Mouse (Mus musculus) midbrain, embryonic 12.5 days (tissue): Measurements from ENCODE around the gene Zdhhc1. TPM values are rescaled to one million over a fixed set of nuclear protein-coding genes. Genes with fewer than 3 reads are reported as not detected.

Experiments
- ATAC-seq: fragments of 200-750 bp; cut with Nextera tagmentation; 2 replicates; pipeline ENCODE4 v1.8.0; 2017; ENCODE audit warnings: low read depth, moderate TSS enrichment, moderate library complexity; ENCODE audit not compliant: low FRiP score
- H3K27ac ChIP-seq: fragments of 300-500 bp; sonication (generic); replicated peaks from 2 replicates; pipeline ENCODE4 v1.5.1; 2016; ENCODE audit warnings: mild to moderate bottlenecking
- H3K27me3 ChIP-seq: fragments of 300-500 bp; sonication (generic); 2 replicates; pipeline ENCODE4 v1.6.1; 2016; ENCODE audit warnings: mild to moderate bottlenecking
- H3K36me3 ChIP-seq: fragments of 300-500 bp; sonication (generic); 2 replicates; pipeline ENCODE4 v1.6.1; 2016
- H3K4me1 ChIP-seq: fragments of 300-500 bp; sonication (generic); 2 replicates; pipeline ENCODE4 v1.6.1; 2016
- H3K4me2 ChIP-seq: fragments of 300-500 bp; sonication (generic); replicated peaks from 2 replicates; pipeline ENCODE4 v1.6.1; 2016; ENCODE audit warnings: mild to moderate bottlenecking, moderate library complexity
- H3K4me3 ChIP-seq: fragments of 300-500 bp; sonication (generic); 2 replicates; pipeline ENCODE4 v1.5.1; 2016; ENCODE audit warnings: mild to moderate bottlenecking
- H3K9ac ChIP-seq: fragments of 300-500 bp; sonication (generic); replicated peaks from 2 replicates; pipeline ENCODE4 v1.6.1; 2016; ENCODE audit warnings: mild to moderate bottlenecking, moderate library complexity
- H3K9me3 ChIP-seq: fragments of 300-500 bp; sonication (generic); 2 replicates; pipeline ENCODE4 v1.6.1; 2016; ENCODE audit warnings: mild to moderate bottlenecking
- WGBS: fragments of 180-500 bp; shearing (Covaris S2); methylation state at CpG from one replicate; pipeline ENCODE4 v1.1.7; 2016; 5-methylcytosine and 5-hydroxymethylcytosine counted together
- polyA plus RNA-seq: library from polyadenylated mRNA; unstranded; fragments of >200 nt; fragmentation: Nextera tagmentation; extraction: Ambion mirVana; gene quantifications from 2 replicates; pipeline ENCODE4 v1.2.1, GENCODE M21; 2016

Zdhhc1 gene
- polyA plus RNA-seq, 1 experiment from 2014 or later, result 30.9 TPM

- Histone ChIP-seq H3K4me1 (peaks cover 50% of the 10 kb centered on the region), H3K27me3 (peaks cover 9% of the 10 kb centered on the region), H3K36me3 (peaks cover 18% of the 10 kb centered on the region), H3K4me3 (no peak overlapping the region), H3K9me3 (no peaks in the 10 kb centered on the region), H3K27ac (peak overlapping the region; percentile 80; the same call in 1 of the 2 replicates), H3K4me2 (no peak overlapping the region), H3K9ac (no peak overlapping the region)
- WGBS, result 93% methylated on average over 27 of the region's 27 CpGs
- ATAC-seq, result no peak
These were observed 28.5 kb downstream of the Zdhhc1 start for GRCm38 (mm10) chr8:105468002-105468720.

GRCm38 (mm10) chr8:105467396-105467985 is 29.2 kb downstream of the Zdhhc1 start:
- H3K9me3 ChIP-seq, result no peaks in the 10 kb centered on the region
- no peak for ATAC-seq
- peaks cover 18% of the 10 kb centered on the region for H3K36me3 ChIP-seq
- no peak overlapping the region for H3K4me2 ChIP-seq
- H3K27ac ChIP-seq, result no peak overlapping the region
- H3K9ac ChIP-seq, result no peak overlapping the region
- WGBS, result 96% methylated on average over 10 of the region's 10 CpGs
- H3K27me3 ChIP-seq, result peaks cover 2% of the 10 kb centered on the region
- peaks cover 47% of the 10 kb centered on the region for H3K4me1 ChIP-seq
- no peak overlapping the region for H3K4me3 ChIP-seq

GRCm38 (mm10) chr8:105466700-105467291 is 29.9 kb downstream of the Zdhhc1 start:
- 85% methylated on average over 7 of the region's 7 CpGs for WGBS
- Histone ChIP-seq H3K4me3 (no peak overlapping the region), H3K4me1 (peaks cover 44% of the 10 kb centered on the region), H3K9me3 (no peaks in the 10 kb centered on the region), H3K4me2 (no peak overlapping the region), H3K9ac (no peak overlapping the region), H3K27ac (no peak overlapping the region), H3K27me3 (no peaks in the 10 kb centered on the region), H3K36me3 (peaks cover 18% of the 10 kb centered on the region)
- ATAC-seq, result no peak

GRCm38 (mm10) chr8:105466246-105466645 is 30.5 kb downstream of the Zdhhc1 start:
- Histone ChIP-seq H3K4me1 (peaks cover 38% of the 10 kb centered on the region), H3K4me2 (no peak overlapping the region), H3K27ac (no peak overlapping the region), H3K36me3 (peaks cover 18% of the 10 kb centered on the region), H3K9ac (no peak overlapping the region), H3K9me3 (no peaks in the 10 kb centered on the region), H3K27me3 (no peaks in the 10 kb centered on the region), H3K4me3 (no peak overlapping the region)
- ATAC-seq, result no peak
- 82% methylated on average over 6 of the region's 6 CpGs for WGBS

GRCm38 (mm10) chr8:105464595-105464994 is 32.1 kb downstream of the Zdhhc1 start:
- peaks cover 22% of the 10 kb centered on the region for H3K4me1 ChIP-seq
- H3K36me3 ChIP-seq, result peaks cover 18% of the 10 kb centered on the region
- WGBS, result 84% methylated on average over 7 of the region's 7 CpGs
- no peak for ATAC-seq
- no peaks in the 10 kb centered on the region for H3K27me3 ChIP-seq
- no peak overlapping the region for H3K4me2 ChIP-seq
- no peak overlapping the region for H3K4me3 ChIP-seq
- H3K9ac ChIP-seq, result no peak overlapping the region
- 0 out of 2 replicates have a peak overlapping the region, but pooled peaks have one; percentile 16 for H3K27ac ChIP-seq
- no peaks in the 10 kb centered on the region for H3K9me3 ChIP-seq

GRCm38 (mm10) chr8:105461085-105461803 is 35.5 kb downstream of the Zdhhc1 start:
- Histone ChIP-seq H3K36me3 (peaks cover under 1% of the 10 kb centered on the region; the same call in 1 of the 2 replicates), H3K4me3 (no peak overlapping the region), H3K9ac (no peak overlapping the region), H3K27ac (no peak overlapping the region), H3K4me1 (peaks cover 15% of the 10 kb centered on the region), H3K9me3 (no peaks in the 10 kb centered on the region), H3K4me2 (no peak overlapping the region), H3K27me3 (no peaks in the 10 kb centered on the region)
- ATAC-seq, result no peak
- WGBS, result 75% methylated on average over 13 of the region's 13 CpGs

GRCm38 (mm10) chr8:105455218-105455617 is 41.5 kb downstream of the Zdhhc1 start:
- WGBS, result 68% methylated on average over 10 of the region's 10 CpGs
- Histone ChIP-seq H3K27ac (no peak overlapping the region), H3K4me2 (no peak overlapping the region), H3K9ac (no peak overlapping the region), H3K27me3 (no peaks in the 10 kb centered on the region), H3K4me1 (peaks cover 14% of the 10 kb centered on the region; the same call in 1 of the 2 replicates), H3K4me3 (no peak overlapping the region), H3K9me3 (no peaks in the 10 kb centered on the region), H3K36me3 (no peaks in the 10 kb centered on the region)
- ATAC-seq, result no peak

- H3K27ac ChIP-seq, result no peak overlapping the region
- H3K4me3 ChIP-seq, result no peak overlapping the region
- H3K36me3 ChIP-seq, result no peaks in the 10 kb centered on the region
- H3K27me3 ChIP-seq, result no peaks in the 10 kb centered on the region
- no peak overlapping the region for H3K9ac ChIP-seq
- H3K4me2 ChIP-seq, result no peak overlapping the region
- peaks cover 14% of the 10 kb centered on the region; the same call in 1 of the 2 replicates for H3K4me1 ChIP-seq
- no peaks in the 10 kb centered on the region for H3K9me3 ChIP-seq
- WGBS, result 80% methylated on average over 5 of the region's 5 CpGs
- ATAC-seq, result no peak
These were observed 42.6 kb downstream of the Zdhhc1 start for GRCm38 (mm10) chr8:105454088-105454487.

- H3K9ac ChIP-seq, result no peak overlapping the region
- no peak overlapping the region for H3K27ac ChIP-seq
- H3K4me1 ChIP-seq, result peaks cover 14% of the 10 kb centered on the region; the same call in 1 of the 2 replicates
- ATAC-seq, result no peak
- H3K9me3 ChIP-seq, result no peaks in the 10 kb centered on the region
- no peaks in the 10 kb centered on the region for H3K27me3 ChIP-seq
- H3K4me2 ChIP-seq, result no peak overlapping the region
- H3K4me3 ChIP-seq, result no peak overlapping the region
- H3K36me3 ChIP-seq, result no peaks in the 10 kb centered on the region
- 87% methylated on average over 5 of the region's 5 CpGs for WGBS
These were observed 43.4 kb downstream of the Zdhhc1 start for GRCm38 (mm10) chr8:105453296-105453695.

- peaks cover 14% of the 10 kb centered on the region; the same call in 1 of the 2 replicates for H3K4me1 ChIP-seq
- H3K27ac ChIP-seq, result no peak overlapping the region; the same call in 1 of the 2 replicates
- no peak overlapping the region for H3K9ac ChIP-seq
- H3K27me3 ChIP-seq, result no peaks in the 10 kb centered on the region
- H3K4me2 ChIP-seq, result no peak overlapping the region
- H3K36me3 ChIP-seq, result no peaks in the 10 kb centered on the region
- ATAC-seq, result no peak
- no peaks in the 10 kb centered on the region for H3K9me3 ChIP-seq
- no peak overlapping the region for H3K4me3 ChIP-seq
- WGBS, result 57% methylated on average over 15 of the region's 15 CpGs
These were observed 44.6 kb downstream of the Zdhhc1 start for GRCm38 (mm10) chr8:105451903-105452603.

- WGBS, result 39% methylated on average over 1 of the region's 1 CpGs
- no peak for ATAC-seq
- Histone ChIP-seq H3K4me1 (peaks cover 19% of the 10 kb centered on the region), H3K27ac (no peak overlapping the region), H3K9me3 (no peaks in the 10 kb centered on the region), H3K4me3 (no peak overlapping the region), H3K9ac (no peak overlapping the region), H3K36me3 (no peaks in the 10 kb centered on the region), H3K4me2 (no peak overlapping the region), H3K27me3 (no peaks in the 10 kb centered on the region)
These were observed 45.7 kb downstream of the Zdhhc1 start for GRCm38 (mm10) chr8:105450977-105451376.
